Mouse (Mus musculus): Measurements from ENCODE around the gene Nufip2.
"Not testable (repeated sequence)": the region's sequence is repeated elsewhere in the genome, so short reads cannot be mapped to it uniquely, and the experiment has no call there.

The Nufip2 gene

GRCm38 (mm10) chr11:77713736-77714135, 27.8 kb downstream of the Nufip2 start:
- DNase-seq (ENCODE audit: low spot score), result no peak

- DNase-seq (ENCODE audit: low spot score), result no peak
These were observed 33.1 kb downstream of the Nufip2 start for GRCm38 (mm10) chr11:77719055-77719454.

GRCm38 (mm10) chr11:77721389-77721788, 35.4 kb downstream of the Nufip2 start:
- no peak for DNase-seq (ENCODE audit: low spot score)

GRCm38 (mm10) chr11:77724766-77725165, 38.8 kb downstream of the Nufip2 start:
- no peak for DNase-seq (ENCODE audit: low spot score)

- no peak for DNase-seq (ENCODE audit: low spot score)
These were observed 39.2 kb downstream of the Nufip2 start, which contains the start of gene Cryba1 for GRCm38 (mm10) chr11:77725183-77725582. TSS of gene Cryba1 (minus strand) at chr11:77725283.

GRCm38 (mm10) chr11:77728587-77728986, 42.6 kb downstream of the Nufip2 start:
- DNase-seq (ENCODE audit: low spot score), result no peak

- peak; percentile 80 for DNase-seq (ENCODE audit: low spot score)
These were observed 51.3 kb downstream of the Nufip2 start for GRCm38 (mm10) chr11:77737289-77737688.

GRCm38 (mm10) chr11:77738555-77738954, 52.6 kb downstream of the Nufip2 start:
- DNase-seq (ENCODE audit: low spot score), result no peak

GRCm38 (mm10) chr11:77743966-77744365, 58.0 kb downstream of the Nufip2 start:
- DNase-seq (ENCODE audit: low spot score), result no peak

- DNase-seq (ENCODE audit: low spot score), result no peak
These were observed 60.7 kb downstream of the Nufip2 start for GRCm38 (mm10) chr11:77746652-77747051.

- DNase-seq (ENCODE audit: low spot score), result not testable (repeated sequence)
These were observed 61.1 kb downstream of the Nufip2 start for GRCm38 (mm10) chr11:77747103-77747502.

GRCm38 (mm10) chr11:77748996-77749395, 63.0 kb downstream of the Nufip2 start:
- no peak for DNase-seq (ENCODE audit: low spot score)

- DNase-seq (ENCODE audit: low spot score), result no peak
These were observed 66.6 kb downstream of the Nufip2 start for GRCm38 (mm10) chr11:77752525-77752924.

- no peak for DNase-seq (ENCODE audit: low spot score)
These were observed 67.5 kb downstream of the Nufip2 start for GRCm38 (mm10) chr11:77753469-77753868.

GRCm38 (mm10) chr11:77760031-77760430, 74.1 kb downstream of the Nufip2 start:
- no peak for DNase-seq (ENCODE audit: low spot score)

- peak; percentile 50 for DNase-seq (ENCODE audit: low spot score)
These were observed 77.1 kb downstream of the Nufip2 start, which contains the start of gene Myo18a for GRCm38 (mm10) chr11:77762783-77763672. TSS of gene Myo18a (plus strand) at chr11:77763246.

- no peak for DNase-seq (ENCODE audit: low spot score)
These were observed 77.9 kb downstream of the Nufip2 start for GRCm38 (mm10) chr11:77763673-77764340.

- no peak for DNase-seq (ENCODE audit: low spot score)
These were observed 78.9 kb downstream of the Nufip2 start for GRCm38 (mm10) chr11:77764694-77765458.

GRCm38 (mm10) chr11:77765459-77765777, 79.5 kb downstream of the Nufip2 start:
- no peak for DNase-seq (ENCODE audit: low spot score)

GRCm38 (mm10) chr11:77766351-77767001, 80.5 kb downstream of the Nufip2 start:
- no peak for DNase-seq (ENCODE audit: low spot score)

- no peak for DNase-seq (ENCODE audit: low spot score)
These were observed 83.5 kb downstream of the Nufip2 start for GRCm38 (mm10) chr11:77769496-77769895.

GRCm38 (mm10) chr11:77770346-77770745, 84.4 kb downstream of the Nufip2 start:
- no peak for DNase-seq (ENCODE audit: low spot score)

Measured in left cerebral cortex, adult 11 months (tissue).